Mouse (Mus musculus) Patski (cell line): ENCODE measurements around the gene Bsn. TPM values are rescaled to one million over a fixed set of nuclear protein-coding genes. Genes with fewer than 3 reads are reported as not detected.
A peak's percentile ranks its signal among the peaks of the same experiment; 100 is the strongest.
"Not testable (repeated sequence)": the region's sequence is repeated elsewhere in the genome, so short reads cannot be mapped to it uniquely, and the experiment has no call there.

Experiments used
- ATAC-seq: fragments of 100-300 bp; one replicate; pipeline ENCODE4 v1.8.0; 2021
- CTCF ChIA-PET: fragments of 350-600 bp; sonication (Branson Sonifier 250); formaldehyde crosslinking; loops from one replicate; lab custom pipeline; 2022; ENCODE audit warnings: inconsistent platforms; lab: Charles Lee
- POLR2A ChIA-PET: fragments of 350-600 bp; sonication (Branson Sonifier 250); formaldehyde crosslinking; loops from one replicate; lab custom pipeline; 2022; ENCODE audit warnings: antibody characterized with exemption, inconsistent platforms; lab: Charles Lee
- DNase-seq: peaks from one replicate; pipeline ENCODE4 v3.0.0-alpha.2; 2011; ENCODE audit warnings: low read depth, low spot score
- H3K27me3 ChIP-seq: fragments of 371-371 bp; one replicate; pipeline ENCODE4 v1.5.1; 2021
- CTCF ChIP-seq: fragments of 100-300 bp; IDR thresholded peaks from one replicate; pipeline ENCODE4 v1.5.1; 2021
- in situ Hi-C: fragments of 300-500 bp; cut with MboI; formaldehyde crosslinking; loops from 3 replicates; pipeline ENCODE4 v1.11.1; 2018; ENCODE audit warnings: low pct_unique_long_range_greater_than_20kb, mixed read lengths
- polyA plus RNA-seq: library from polyadenylated mRNA; unstranded; gene quantifications from one replicate; pipeline ENCODE4 v1.2.3, GENCODE M21; 2021

Bsn gene
- polyA plus RNA-seq, 1 experiment from 2014 or later: 0.08 TPM

DNA sequence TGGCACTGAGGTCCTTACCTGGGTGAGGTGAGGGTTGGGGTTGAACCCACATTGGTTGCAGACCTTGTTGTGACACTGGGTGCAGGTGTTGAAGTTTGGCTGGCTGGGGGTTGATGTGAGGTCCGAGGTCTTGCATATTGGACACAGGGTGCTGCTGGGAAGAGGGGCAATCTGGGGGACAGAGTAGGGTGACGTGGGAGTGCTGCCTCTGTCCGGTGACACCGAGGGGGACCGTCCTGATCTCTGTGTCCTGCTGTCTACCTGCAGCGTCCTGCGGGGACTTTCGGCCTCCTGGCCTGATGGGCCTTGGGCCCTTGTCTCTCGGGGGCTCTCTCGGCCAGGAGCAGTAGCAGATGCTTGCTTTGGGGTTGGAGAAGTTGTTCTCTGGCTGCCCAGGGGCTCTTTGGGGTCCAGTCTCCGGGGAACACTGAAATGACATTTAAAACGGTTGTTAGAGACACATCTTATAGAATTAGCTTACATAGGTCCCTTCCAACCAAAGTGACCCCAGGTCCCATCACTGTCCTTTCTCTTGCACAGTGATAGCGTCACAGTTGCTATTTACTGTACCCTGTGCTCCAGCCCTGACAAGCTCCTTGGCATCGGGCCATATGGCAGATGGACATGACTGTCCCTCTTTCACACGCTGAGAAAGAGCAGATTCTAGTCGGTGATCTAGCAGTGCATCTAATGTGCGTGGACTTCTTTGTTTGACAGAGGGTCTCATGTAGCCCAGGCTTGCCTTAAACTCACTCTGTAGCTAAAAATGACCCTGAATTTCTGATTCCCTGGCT, 50.8 kb downstream of the Bsn start:
- no peak for ATAC-seq
- in situ Hi-C loops: loop anchor here (5.0 kb wide), 1 partner anchor 143 kb away; no protein-coding TSS in a partner anchor
- ChIA-PET POLR2A (interaction anchor here (1.0 kb wide), 1 partner anchor 13 kb away, joined by 3 read pairs; no protein-coding TSS in a partner anchor), CTCF (interaction anchor here (1.1 to 1.6 kb wide), 2 partner anchors 17 to 145 kb away, joined by 3 to 8 read pairs; no protein-coding TSS in a partner anchor)
- H3K27me3 ChIP-seq: no peaks in the 10 kb centered on the region
- DNase-seq: no peak
- no peak for TF ChIP-seq CTCF

DNA sequence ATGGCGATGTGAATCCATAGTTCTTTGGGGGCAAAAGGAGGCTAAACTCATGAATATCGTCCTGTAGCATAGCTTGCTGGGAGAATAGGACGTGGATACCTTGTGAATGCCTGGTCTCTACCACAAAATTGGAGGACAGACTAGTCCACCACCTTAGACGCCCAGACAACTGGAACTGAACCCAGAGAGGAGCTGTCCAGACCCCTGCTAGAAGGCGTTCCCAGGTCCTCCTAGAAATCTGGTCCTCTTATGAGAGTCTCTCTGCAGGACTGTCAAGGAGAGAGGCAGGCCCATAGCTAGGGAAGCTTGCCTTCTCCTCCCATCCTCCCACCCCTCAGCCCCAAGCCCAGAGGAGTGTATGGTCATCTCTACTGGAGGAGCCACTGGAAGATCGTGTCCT, 52.1 kb downstream of the Bsn start:
- H3K27me3 ChIP-seq: peaks cover 4% of the 10 kb centered on the region
- ATAC-seq: no peak
- in situ Hi-C loops: loop anchor here (5.0 kb wide), 1 partner anchor 144 kb away; no protein-coding TSS in a partner anchor
- CTCF ChIA-PET: interaction anchor here (0.9 to 2.0 kb wide), 4 partner anchors 12 to 43 kb away, joined by 3 to 7 read pairs (median 4); no protein-coding TSS in a partner anchor
- DNase-seq: no peak
- POLR2A ChIA-PET: no interaction called here
- TF ChIP-seq CTCF: no peak

DNA sequence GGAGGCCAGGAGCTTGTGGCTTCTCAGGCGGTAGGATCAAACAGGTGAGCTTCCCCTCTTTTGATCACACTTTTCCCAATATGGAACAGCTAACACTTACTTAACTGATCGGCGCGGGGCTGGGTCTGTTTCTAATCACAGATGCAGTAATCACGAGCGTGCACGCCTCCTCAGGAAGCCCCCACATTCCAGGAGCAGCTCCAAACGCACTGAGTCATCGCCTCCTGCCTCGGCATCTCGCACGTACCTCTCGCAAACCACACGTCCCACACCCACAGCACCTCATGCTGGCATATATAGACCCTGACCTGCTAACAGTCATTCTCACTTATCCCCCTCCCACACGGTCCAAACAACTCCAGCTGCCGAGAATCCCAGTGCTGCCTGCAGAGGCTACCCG, 52.7 kb downstream of the Bsn start:
- TF ChIP-seq CTCF: no peak
- in situ Hi-C loops: loop anchor here (5.0 kb wide), 1 partner anchor 145 kb away; no protein-coding TSS in a partner anchor
- ChIA-PET POLR2A (no interaction called here), CTCF (interaction anchor here (1.2 to 2.0 kb wide), 3 partner anchors 11 to 42 kb away, joined by 3 to 7 read pairs (median 4); no protein-coding TSS in a partner anchor)
- DNase-seq (no peak), ATAC-seq (no peak)
- H3K27me3 ChIP-seq: peaks cover 6% of the 10 kb centered on the region

DNA sequence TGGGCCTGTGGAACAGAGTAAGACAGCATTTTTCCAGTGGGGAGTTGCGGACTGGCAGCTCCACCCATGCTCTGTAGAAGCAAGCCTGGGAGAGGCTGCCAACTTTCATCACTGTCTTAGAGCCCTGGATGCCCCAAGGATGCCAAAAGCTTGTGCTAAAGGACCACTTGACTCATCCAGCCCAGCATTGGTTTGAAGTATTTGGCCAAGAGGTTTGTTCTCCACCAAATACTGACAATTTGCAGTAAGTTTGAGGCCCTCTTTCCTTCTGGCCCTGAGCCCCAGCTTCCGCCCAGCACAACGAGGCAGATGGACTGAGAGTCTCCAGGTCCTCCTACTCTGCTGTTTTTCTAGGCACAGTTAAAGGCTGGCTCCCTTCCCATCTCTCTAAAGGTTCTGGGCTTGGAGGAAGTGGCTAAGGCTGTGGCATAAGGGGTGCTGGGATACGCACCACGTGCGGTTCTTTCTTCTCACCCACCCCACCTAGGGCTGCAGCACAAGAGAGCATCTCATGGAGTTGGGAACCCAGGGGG, 53.2 kb downstream of the Bsn start:
- ATAC-seq: no peak
- in situ Hi-C loops: loop anchor here (5.0 kb wide), 1 partner anchor 145 kb away; no protein-coding TSS in a partner anchor
- ChIA-PET POLR2A (no interaction called here), CTCF (interaction anchor here (0.7 to 2.0 kb wide), 4 partner anchors 10 to 140 kb away, joined by 3 to 7 read pairs (median 4); no protein-coding TSS in a partner anchor)
- DNase-seq: no peak
- no peak for TF ChIP-seq CTCF
- H3K27me3 ChIP-seq: peaks cover 6% of the 10 kb centered on the region

- ChIA-PET POLR2A (no interaction called here), CTCF (interaction anchor here (0.7 to 2.0 kb wide), 2 partner anchors 10 to 141 kb away, joined by 3 to 7 read pairs; no protein-coding TSS in a partner anchor)
- peaks cover 8% of the 10 kb centered on the region for H3K27me3 ChIP-seq
- ATAC-seq: no peak
- peak; percentile 60 for TF ChIP-seq CTCF
- in situ Hi-C loops: loop anchor here (5.0 kb wide), 1 partner anchor 146 kb away; no protein-coding TSS in a partner anchor
- DNase-seq: no peak
These were observed 54.0 kb downstream of the Bsn start for GRCm38 (mm10) chr9:108136225-108136624.

DNA sequence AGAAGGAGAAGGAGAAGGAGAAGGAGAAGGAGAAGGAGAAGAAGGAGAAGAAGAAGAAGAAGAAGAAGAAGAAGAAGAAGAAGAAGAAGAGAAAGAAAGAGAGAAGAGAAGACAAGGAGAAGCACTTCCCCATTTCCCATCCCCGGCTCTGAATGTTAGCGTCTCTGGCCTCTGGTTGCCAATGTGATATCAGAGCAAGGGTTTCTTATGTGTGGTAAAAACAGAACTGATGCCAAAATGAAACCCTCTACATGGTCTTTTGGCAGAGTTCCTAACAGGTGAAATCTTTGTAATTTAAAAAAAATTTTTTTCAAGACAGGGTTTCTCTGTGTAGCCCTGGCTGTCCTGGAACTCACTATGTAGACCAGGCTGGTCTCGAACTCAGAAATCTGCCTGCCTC, 54.5 kb downstream of the Bsn start:
- CTCF ChIA-PET, DNase-seq, POLR2A ChIA-PET, H3K27me3 ChIP-seq, ATAC-seq: not testable (repeated sequence)
- in situ Hi-C loops: loop anchor here (5.0 kb wide), 1 partner anchor 147 kb away; no protein-coding TSS in a partner anchor

DNA sequence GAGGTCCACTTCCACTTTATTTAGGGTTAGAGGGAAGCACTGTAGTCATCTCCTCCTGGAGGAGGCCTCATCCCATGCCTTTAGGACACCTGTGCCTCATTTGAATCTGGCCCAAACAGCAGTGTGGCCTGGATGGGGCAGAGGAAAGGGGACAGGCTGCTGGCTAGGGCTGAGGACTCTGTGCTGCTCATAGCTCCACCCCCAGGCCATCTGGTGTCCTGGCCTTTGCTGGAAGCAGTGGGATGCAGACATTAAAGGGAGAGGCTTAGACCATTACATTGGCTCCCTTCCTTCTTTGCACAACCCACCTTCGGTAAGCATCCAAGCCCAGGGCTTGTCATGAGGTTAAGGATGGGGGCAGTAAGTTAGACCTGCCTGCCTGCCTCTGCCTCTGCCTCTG, 56.7 kb downstream of the Bsn start:
- no peak for TF ChIP-seq CTCF
- in situ Hi-C loops: no loop called here
- DNase-seq (no peak), ATAC-seq (no peak)
- POLR2A ChIA-PET: interaction anchor here (0.6 kb wide), 1 partner anchor 426 kb away, joined by 3 read pairs; no protein-coding TSS in a partner anchor
- CTCF ChIA-PET: no interaction called here
- H3K27me3 ChIP-seq: peaks cover 12% of the 10 kb centered on the region

- no peak for TF ChIP-seq CTCF
- ChIA-PET POLR2A (no interaction called here), CTCF (no interaction called here)
- in situ Hi-C loops: no loop called here
- H3K27me3 ChIP-seq: peaks cover 12% of the 10 kb centered on the region
- no peak for ATAC-seq
- DNase-seq: no peak
These were observed 57.8 kb downstream of the Bsn start for GRCm38 (mm10) chr9:108132373-108132772.

- peaks cover 12% of the 10 kb centered on the region for H3K27me3 ChIP-seq
- DNase-seq (no peak), ATAC-seq (no peak)
- POLR2A ChIA-PET: interaction anchor here (0.6 kb wide), 1 partner anchor 27 kb away, joined by 4 read pairs; no protein-coding TSS in a partner anchor
- CTCF ChIA-PET: no interaction called here
- TF ChIP-seq CTCF: no peak
- in situ Hi-C loops: no loop called here
These were observed 58.7 kb downstream of the Bsn start for GRCm38 (mm10) chr9:108131502-108131901.

DNA sequence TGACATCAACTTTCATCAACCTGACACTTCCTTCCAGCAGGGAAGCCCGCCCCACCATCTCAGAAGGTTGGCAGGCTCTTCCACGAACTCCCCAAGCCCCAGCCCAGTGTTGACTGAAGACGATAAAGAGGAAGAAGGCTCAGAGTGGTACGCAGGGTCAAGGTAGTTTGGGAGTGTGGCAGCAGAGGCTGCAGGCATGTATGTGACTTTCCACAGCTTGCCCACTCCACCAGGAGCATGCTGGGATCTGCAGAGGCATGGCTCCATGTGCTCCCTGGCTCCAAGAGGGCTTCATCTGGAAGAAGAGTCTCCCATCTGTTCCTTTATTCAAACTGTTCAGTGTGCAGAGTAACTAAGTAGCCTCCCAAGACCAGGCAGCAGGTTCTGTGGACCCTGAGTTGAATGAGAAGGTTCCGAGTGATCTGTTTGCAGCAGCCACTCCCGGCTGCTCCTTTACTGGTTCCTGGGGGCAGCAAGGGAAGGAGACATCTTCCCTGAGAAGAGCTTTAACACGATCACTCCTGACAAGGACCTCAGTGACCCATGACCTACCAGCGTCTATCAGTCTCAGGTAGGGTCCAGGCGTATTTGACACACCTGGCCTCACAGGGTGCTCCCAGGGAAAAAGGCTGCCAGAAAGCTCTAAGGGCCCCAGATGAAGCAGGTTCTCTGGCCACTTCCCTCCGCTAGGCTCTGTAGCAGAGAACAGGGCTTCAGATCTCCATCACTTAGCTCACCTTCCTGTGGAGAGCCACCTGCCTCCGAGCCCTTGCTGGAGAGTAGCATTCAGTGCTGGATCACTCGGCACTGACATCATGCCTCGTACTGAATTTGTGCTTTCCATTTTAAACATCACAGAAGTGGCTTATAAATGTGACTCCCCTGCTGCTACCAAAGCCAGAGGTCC, 60.9 kb downstream of the Bsn start:
- DNase-seq: no peak
- no peak for TF ChIP-seq CTCF
- no peak for ATAC-seq
- POLR2A ChIA-PET: no interaction called here
- CTCF ChIA-PET: no interaction called here
- in situ Hi-C loops: no loop called here
- peaks cover 12% of the 10 kb centered on the region for H3K27me3 ChIP-seq
